Mouse (Mus musculus): ENCODE measurements around the gene Jam3.

GRCm38 (mm10) chr9:27134410-27134809, 20.8 kb downstream of the Jam3 start:
- TF ChIP-seq CTCF (IDR thresholded peaks at IDR 0.05; ENCODE audit: insufficient read depth, low read depth, low read length): no peak
- TF ChIP-seq POLR2A (IDR thresholded peaks at IDR 0.05; ENCODE audit: insufficient read depth, low read depth, low read length): no peak
